Mouse (Mus musculus) MEL (cell line): ENCODE measurements around the gene Aptx.

Source experiments
- BHLHE40 ChIP-seq: IDR thresholded peaks from 2 replicates; pipeline ENCODE4 v1.6.1; 2012; ENCODE audit warnings: low read depth, mild to moderate bottlenecking, inconsistent platforms, low read length, improper control_type of control experiment, borderline replicate concordance
- CHD1 ChIP-seq: IDR thresholded peaks from 2 replicates; pipeline ENCODE4 v1.6.1; 2012; ENCODE audit warnings: low read depth, mild to moderate bottlenecking, inconsistent platforms, low read length, improper control_type of control experiment
- CTCF ChIP-seq, 3 experiments: IDR thresholded peaks in 2 of 3; conservative IDR thresholded peaks in 1 of 3; 2 replicates each; pipeline ENCODE4 v1.5.1; 2011 to 2012; ENCODE audit warnings: low read length in 3 of 3, low read depth in 2 of 3, mild to moderate bottlenecking in 2 of 3, improper control_type of control experiment in 1 of 3, inconsistent platforms in 1 of 3, mixed read lengths in 1 of 3, moderate library complexity in 1 of 3; ENCODE audit not compliant: control insufficient read depth in 1 of 3, insufficient read depth in 1 of 3, poor library complexity in 1 of 3, severe bottlenecking in 1 of 3
- EP300 ChIP-seq, 2 experiments: IDR thresholded peaks; 2 replicates each; pipeline ENCODE4 v1.6.1; 2011; ENCODE audit warnings: improper control_type of control experiment in 2 of 2, low read length in 2 of 2, low read depth in 1 of 2, mild to moderate bottlenecking in 1 of 2
- NRF1 ChIP-seq: IDR thresholded peaks from 2 replicates; pipeline ENCODE4 v1.6.1; 2014; ENCODE audit warnings: low read depth, mild to moderate bottlenecking, inconsistent platforms, low read length, improper control_type of control experiment, moderate library complexity; ENCODE audit not compliant: poor library complexity, insufficient read depth, severe bottlenecking
- POLR2A ChIP-seq, 2 experiments: IDR thresholded peaks; 2 replicates each; pipeline ENCODE4 v1.6.1; 2011 to 2012; ENCODE audit warnings: low read length in 2 of 2, mild to moderate bottlenecking in 2 of 2, control low read depth in 1 of 2, improper control_type of control experiment in 1 of 2, low read depth in 1 of 2, moderate library complexity in 1 of 2; ENCODE audit not compliant: control insufficient read depth in 1 of 2, insufficient read depth in 1 of 2, poor library complexity in 1 of 2
- UBTF ChIP-seq: IDR thresholded peaks from 2 replicates; pipeline ENCODE4 v1.6.1; 2012; ENCODE audit warnings: low read depth, mild to moderate bottlenecking, inconsistent platforms, low read length, improper control_type of control experiment, moderate library complexity, borderline replicate concordance; ENCODE audit not compliant: insufficient read depth
- ZC3H11A ChIP-seq: IDR thresholded peaks from 2 replicates; pipeline ENCODE4 v1.6.1; 2012; ENCODE audit warnings: low read depth, mild to moderate bottlenecking, inconsistent platforms, low read length, improper control_type of control experiment

DNA sequence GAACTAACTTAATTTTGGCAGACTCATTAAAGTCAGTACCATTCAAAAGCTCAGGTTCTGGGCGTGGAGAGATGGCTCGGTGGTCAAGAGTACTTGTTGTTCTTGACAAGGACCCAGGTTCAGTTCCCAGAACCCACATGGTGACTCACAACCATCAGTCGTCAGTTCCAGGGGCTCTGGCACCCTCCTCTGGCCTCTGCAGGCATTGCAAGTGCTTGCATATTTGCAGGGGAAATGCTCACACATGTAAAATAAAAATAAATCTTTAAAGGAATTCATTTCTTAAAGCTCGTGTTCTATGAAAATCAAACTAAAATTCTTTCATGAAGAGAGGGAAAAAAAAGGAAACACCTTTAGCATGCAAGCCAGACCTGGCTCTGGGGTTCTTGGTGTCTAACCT, 62.0 kb downstream of the Aptx start:
- no peak for TF ChIP-seq POLR2A (IDR thresholded peaks at IDR 0.05; ENCODE audit: control insufficient read depth in 1 of 2, insufficient read depth in 1 of 2, low read depth in 1 of 2, low read length in 2 of 2, poor library complexity in 1 of 2)
- no peak for TF ChIP-seq BHLHE40
- TF ChIP-seq EP300 (IDR thresholded peaks at IDR 0.05; ENCODE audit: low read depth in 1 of 2, low read length in 2 of 2) = no peak
- TF ChIP-seq CTCF (IDR thresholded peaks at IDR 0.05 in 2 of 3, conservative IDR thresholded peaks at IDR 0.05 in 1 of 3; ENCODE audit: control insufficient read depth in 1 of 3, insufficient read depth in 1 of 3, low read depth in 2 of 3, low read length in 3 of 3, poor library complexity in 1 of 3, severe bottlenecking in 1 of 3) = peak; percentile 48 to 64 (median 60)
- TF ChIP-seq CHD1 = no peak
- no peak for TF ChIP-seq UBTF
- TF ChIP-seq ZC3H11A = peak; percentile 48
- no peak for TF ChIP-seq NRF1
